ENCODE assay signal across 13 mouse cellular contexts in the genomic region with DNA sequence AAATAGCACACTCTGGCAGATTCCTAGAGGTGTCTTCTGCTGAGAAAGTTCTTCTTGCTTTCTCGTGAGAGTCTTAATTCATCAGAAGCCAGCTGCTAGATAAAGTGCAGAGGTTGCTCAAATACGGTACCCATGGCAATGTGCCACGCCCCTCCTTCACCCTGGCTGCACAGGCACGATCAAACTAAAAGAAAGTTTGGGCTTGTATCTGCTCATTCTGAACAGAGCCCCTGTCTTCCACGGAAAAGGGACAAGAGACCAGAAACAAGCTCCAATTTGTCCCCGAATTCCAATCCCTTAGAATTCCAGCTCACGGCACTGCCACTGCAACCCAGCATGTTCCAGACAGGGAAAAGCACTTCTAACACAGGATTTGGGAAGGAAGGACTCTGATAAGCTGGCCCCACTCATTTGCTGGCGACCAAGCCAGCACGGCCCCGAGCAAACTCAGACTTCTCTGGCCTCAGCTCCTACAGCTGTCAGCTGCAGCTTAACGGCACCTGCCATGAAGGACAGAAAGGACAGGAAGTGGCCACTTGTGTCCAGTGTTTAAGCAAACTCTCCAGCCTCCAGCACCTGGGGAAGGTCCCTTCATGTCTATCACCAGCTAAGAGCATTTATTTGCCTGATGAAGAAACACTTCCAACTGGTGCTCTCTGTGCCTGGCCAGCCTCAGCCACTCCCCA. TPM values are rescaled to one million over a fixed set of nuclear protein-coding genes. Genes with fewer than 3 reads are reported as not detected.
DNase-seq lines count a peak whose midpoint lies in the region; ATAC-seq and TF ChIP-seq lines count a peak whose summit lies in the region.
"Had no signal": no experiment of that assay in that cellular context is flagged by ENCODE, and none has a peak within 500 bp of the region (broad histone marks: within the 10 kb centered on the region; RNA-seq: fewer than 3 reads in every experiment).

No protein-coding gene starts in this region.

- H3K4me1 ChIP-seq in heart, adult 2 months (ENCODE audit: control insufficient read depth, insufficient read depth, low read length): no peaks in the 10 kb centered on the region
- peaks cover 8% of the 10 kb centered on the region; the same call in 1 of the 2 replicates for H3K4me1 ChIP-seq in heart, embryonic 11.5 days (ENCODE audit: control insufficient read depth, insufficient read depth, low read length)
- peaks cover 4% of the 10 kb centered on the region; the same call in 1 of the 2 replicates for H3K4me1 ChIP-seq in lung, postnatal 0 days (ENCODE audit: insufficient read depth, low read depth, low read length)
- H3K4me1 ChIP-seq in hindbrain, embryonic 12.5 days: peaks cover 13% of the 10 kb centered on the region
- peaks cover 12% of the 10 kb centered on the region for H3K4me1 ChIP-seq in midbrain, embryonic 13.5 days (replicated peaks)

- peak overlapping the region; percentile 47 for H3K4me2 ChIP-seq in heart, embryonic 11.5 days
- peak overlapping the region; percentile 35 for H3K4me2 ChIP-seq in lung, postnatal 0 days (replicated peaks; ENCODE audit: low read depth, low read length)
- no peak overlapping the region for H3K4me2 ChIP-seq in hindbrain, embryonic 12.5 days (replicated peaks)
- no peak overlapping the region for H3K4me2 ChIP-seq in midbrain, embryonic 13.5 days (replicated peaks)
- H3K4me2 ChIP-seq: embryonic facial prominence, embryonic 15.5 days had no signal

- H3K4me3 ChIP-seq in heart, adult 2 months: no peak overlapping the region; the same call in 1 of the 2 replicates
- no peak overlapping the region for H3K4me3 ChIP-seq in heart, embryonic 11.5 days (ENCODE audit: low read depth, low read length)
- no peak overlapping the region; the same call in 1 of the 2 replicates for H3K4me3 ChIP-seq in lung, postnatal 0 days (ENCODE audit: low read depth, low read length)
- H3K4me3 ChIP-seq in hindbrain, embryonic 12.5 days: no peak overlapping the region
- no peak overlapping the region for H3K4me3 ChIP-seq in midbrain, embryonic 13.5 days (replicated peaks)
- H3K4me3 ChIP-seq: embryonic facial prominence, embryonic 15.5 days had no signal

- no peaks in the 10 kb centered on the region for H3K79me2 ChIP-seq in heart, adult 2 months (replicated peaks; ENCODE audit: control insufficient read depth, insufficient read depth, low read length)

- H3K27ac ChIP-seq in heart, adult 2 months: peak overlapping the region; percentile 39
- peak overlapping the region; percentile 64 for H3K27ac ChIP-seq in heart, embryonic 11.5 days (ENCODE audit: low read depth, low read length)
- H3K27ac ChIP-seq in lung, postnatal 0 days (ENCODE audit: low read length): peak overlapping the region; percentile 9; the same call in 1 of the 2 replicates
- H3K27ac ChIP-seq in hindbrain, embryonic 12.5 days: no peak overlapping the region
- no peak overlapping the region for H3K27ac ChIP-seq in midbrain, embryonic 13.5 days
- H3K27ac ChIP-seq: embryonic facial prominence, embryonic 15.5 days had no signal

- intact Hi-C loops in heart, adult 2 months (cut with DNase I): no loop called here

- DNase-seq in heart, adult 2 months: peak; percentile 47 to 50
- DNase-seq in kidney, adult 18-20 months: peak; percentile 57
- peak; percentile 63 for DNase-seq in lung, postnatal 0 days (ENCODE audit: low spot score)
- DNase-seq in left cerebral cortex, adult 9 months (ENCODE audit: low spot score in 2 of 2): no peak
- DNase-seq: cerebellum, adult 8-10 months had no signal

- 0 out of 2 replicates have a peak, but pooled peaks cover 1% of the 10 kb centered on the region for H3K27me3 ChIP-seq in heart, adult 2 months (ENCODE audit: control insufficient read depth, insufficient read depth, low read length)
- H3K27me3 ChIP-seq in heart, embryonic 11.5 days (ENCODE audit: control insufficient read depth, insufficient read depth, low read length): peaks cover 13% of the 10 kb centered on the region
- H3K27me3 ChIP-seq in lung, postnatal 0 days (replicated peaks; ENCODE audit: insufficient read depth, low read length): no peaks in the 10 kb centered on the region
- H3K27me3 ChIP-seq in hindbrain, embryonic 12.5 days: peaks cover 20% of the 10 kb centered on the region
- H3K27me3 ChIP-seq in midbrain, embryonic 13.5 days: peaks cover 17% of the 10 kb centered on the region

- H3K36me3 ChIP-seq in heart, adult 2 months (ENCODE audit: control insufficient read depth, insufficient read depth, low read length): no peaks in the 10 kb centered on the region
- no peaks in the 10 kb centered on the region for H3K36me3 ChIP-seq in heart, embryonic 11.5 days (ENCODE audit: control insufficient read depth, insufficient read depth, low read length)
- H3K36me3 ChIP-seq in lung, postnatal 0 days (ENCODE audit: insufficient read depth, low read length): no peaks in the 10 kb centered on the region
- H3K36me3 ChIP-seq in hindbrain, embryonic 12.5 days: no peaks in the 10 kb centered on the region
- no peaks in the 10 kb centered on the region for H3K36me3 ChIP-seq in midbrain, embryonic 13.5 days
- H3K36me3 ChIP-seq: embryonic facial prominence, embryonic 15.5 days; G1E had no signal

- TF ChIP-seq CTCF in heart, adult 2 months (IDR thresholded peaks at IDR 0.05): no peak
- no peak for TF ChIP-seq CTCF in lung, postnatal 0 days (IDR thresholded peaks at IDR 0.05)

- H3K9me3 ChIP-seq in heart, embryonic 11.5 days (replicated peaks; ENCODE audit: control insufficient read depth, low read length): no peaks in the 10 kb centered on the region
- H3K9me3 ChIP-seq in lung, postnatal 0 days (ENCODE audit: low read length): no peaks in the 10 kb centered on the region
- no peaks in the 10 kb centered on the region for H3K9me3 ChIP-seq in hindbrain, embryonic 12.5 days (replicated peaks)
- H3K9me3 ChIP-seq in midbrain, embryonic 13.5 days: no peaks in the 10 kb centered on the region
- H3K9me3 ChIP-seq: embryonic facial prominence, embryonic 15.5 days; G1E had no signal

- H3K9ac ChIP-seq in heart, adult 2 months (ENCODE audit: low read depth, low read length): no peak overlapping the region
- no peak overlapping the region for H3K9ac ChIP-seq in heart, embryonic 11.5 days (ENCODE audit: low read depth, low read length)
- H3K9ac ChIP-seq in lung, postnatal 0 days (replicated peaks; ENCODE audit: low read depth): no peak overlapping the region
- no peak overlapping the region for H3K9ac ChIP-seq in hindbrain, embryonic 12.5 days
- H3K9ac ChIP-seq in midbrain, embryonic 13.5 days (replicated peaks): no peak overlapping the region
- H3K9ac ChIP-seq: embryonic facial prominence, embryonic 15.5 days had no signal

- peak; percentile 21; the same call in 1 of the 2 replicates for ATAC-seq in heart, embryonic 11.5 days (replicated peaks; ENCODE audit: insufficient number of reproducible peaks, low FRiP score, low TSS enrichment)
- peak; percentile 65 for ATAC-seq in lung, postnatal 0 days
- ATAC-seq in hindbrain, embryonic 12.5 days (ENCODE audit: low FRiP score): no peak
- ATAC-seq in midbrain, embryonic 13.5 days: no peak

- TF ChIP-seq POLR2A in heart, adult 2 months (IDR thresholded peaks at IDR 0.05; ENCODE audit: insufficient read depth, low read depth, low read length): no peak

- WGBS in heart, adult 2 months: 21% methylated on average over 11 of the region's 11 CpGs
- WGBS in heart, embryonic 11.5 days (ENCODE audit: insufficient replicate concordance): 31% methylated on average over 11 of the region's 11 CpGs
- WGBS in lung, postnatal 0 days: 34% methylated on average over 11 of the region's 11 CpGs
- WGBS in hindbrain, embryonic 12.5 days: 79% methylated on average over 11 of the region's 11 CpGs
- 71% methylated on average over 11 of the region's 11 CpGs for WGBS in midbrain, embryonic 13.5 days

- TF ChIP-seq EP300 in heart, adult 2 months (IDR thresholded peaks at IDR 0.05; ENCODE audit: insufficient read depth, low read depth, low read length): 0 out of 2 replicates have a peak, but pooled peaks have one; percentile 45
- 0 out of 2 replicates have a peak, but pooled peaks have one; percentile 5 for TF ChIP-seq EP300 in lung, postnatal 0 days (IDR thresholded peaks at IDR 0.05)

RNA-seq across cellular contexts. Expression of gene Tmem171, which starts 4.9 kb away (rescaled TPM):
- total RNA-seq in heart, adult 2 months (2021): 1 to 10 TPM; 4.6 to 8.1 TPM
- polyA plus RNA-seq in heart, adult 2 months (2012; rRNA removed): 9.1 and 11.1 TPM in 2 replicates
- 0.69 and 1.2 TPM in 2 replicates for polyA plus RNA-seq in heart, embryonic 11.5 days (2014; fragmentation: Nextera tagmentation; extraction: Ambion mirVana)
- polyA plus RNA-seq in lung, postnatal 0 days (2015; fragmentation: Nextera tagmentation; extraction: Ambion mirVana): 20.1 and 22.1 TPM in 2 replicates
- polyA plus RNA-seq in hindbrain, embryonic 12.5 days (2016; fragmentation: Nextera tagmentation; extraction: Ambion mirVana): 0.18 TPM in 1 of 2 replicates, not detected in the other
- polyA plus RNA-seq in midbrain, embryonic 13.5 days (2015; fragmentation: Nextera tagmentation; extraction: Ambion mirVana): not detected in 2 replicates
- total RNA-seq: megakaryocyte, adult 5-6 weeks had no signal
- polyA plus RNA-seq: G1E; neural tube, embryonic 14.5 days had no signal

RNA-seq across cellular contexts. Expression of gene Tmem174, which starts 52.5 kb away (rescaled TPM):
- not detected for total RNA-seq in heart, adult 2 months (2021)
- polyA plus RNA-seq in heart, adult 2 months (2012; rRNA removed): not detected in 2 replicates
- polyA plus RNA-seq in heart, embryonic 11.5 days (2014; fragmentation: Nextera tagmentation; extraction: Ambion mirVana): 0.16 and 0.23 TPM in 2 replicates
- polyA plus RNA-seq in lung, postnatal 0 days (2015; fragmentation: Nextera tagmentation; extraction: Ambion mirVana): 0.05 TPM in 1 of 2 replicates, not detected in the other
- not detected in 2 replicates for polyA plus RNA-seq in hindbrain, embryonic 12.5 days (2016; fragmentation: Nextera tagmentation; extraction: Ambion mirVana)
- not detected in 2 replicates for polyA plus RNA-seq in midbrain, embryonic 13.5 days (2015; fragmentation: Nextera tagmentation; extraction: Ambion mirVana)
- total RNA-seq: left cerebral cortex, postnatal 14 days had no signal
- polyA plus RNA-seq: G1E; neural tube, embryonic 14.5 days had no signal

Comparison
In these comparisons a context has a peak if more than half of its experiments do, and no peak if none do; other contexts are left out.
1. DNase-seq: peak in heart, adult 2 months (2 of 2), kidney, adult 18-20 months (single experiment) and lung, postnatal 0 days (single experiment); none in left cerebral cortex, adult 9 months (0 of 2).
2. H3K27ac ChIP-seq: peak in heart, adult 2 months (single experiment), heart, embryonic 11.5 days (single experiment) and lung, postnatal 0 days (single experiment); none in hindbrain, embryonic 12.5 days (single experiment) and midbrain, embryonic 13.5 days (single experiment).
3. ATAC-seq: peak in heart, embryonic 11.5 days (single experiment) and lung, postnatal 0 days (single experiment); none in hindbrain, embryonic 12.5 days (single experiment) and midbrain, embryonic 13.5 days (single experiment).
4. H3K4me2 ChIP-seq: peak in heart, embryonic 11.5 days (single experiment) and lung, postnatal 0 days (single experiment); none in hindbrain, embryonic 12.5 days (single experiment) and midbrain, embryonic 13.5 days (single experiment).